Mouse (Mus musculus): ENCODE data around the gene Hdac9.

Hdac9 gene

DNA sequence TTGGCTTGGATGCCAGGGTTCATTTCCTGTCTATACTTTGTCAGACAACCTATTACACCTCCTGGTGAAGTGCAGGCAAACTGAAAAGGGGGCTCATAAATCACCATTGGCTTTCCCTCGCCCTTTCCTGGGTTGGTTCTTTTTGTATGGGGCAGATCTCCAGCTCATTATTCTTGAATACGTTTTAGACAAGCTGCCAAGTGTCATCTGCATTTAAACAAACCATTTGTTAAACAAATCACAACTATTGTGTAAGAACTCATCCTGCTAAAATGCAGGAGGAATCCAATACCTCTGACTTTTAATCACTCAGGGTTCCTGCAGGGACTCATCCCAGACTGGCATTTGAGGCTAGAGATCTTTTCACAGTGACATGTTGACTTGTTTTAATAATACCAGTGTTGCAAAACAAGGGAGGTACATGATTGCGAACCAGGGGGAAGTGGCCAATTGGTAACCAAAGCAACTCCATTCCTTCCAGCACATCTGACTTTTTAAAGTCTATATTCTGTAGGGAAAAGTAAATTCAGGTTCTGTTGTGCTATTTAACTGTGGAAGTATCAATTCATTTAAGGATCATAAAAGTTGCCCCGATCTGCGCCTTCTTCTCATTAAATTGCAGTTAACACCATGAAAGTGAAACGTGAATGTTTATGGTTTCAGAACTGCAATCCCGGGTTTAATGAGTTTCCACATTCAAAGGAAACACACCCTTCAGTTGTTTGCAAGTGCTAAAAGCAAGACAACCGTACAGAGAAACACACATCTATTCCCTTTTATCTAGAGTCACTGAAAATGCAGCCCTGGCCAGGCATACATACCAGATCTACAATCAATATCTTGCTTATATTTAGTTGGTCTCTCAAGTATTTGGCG lies 696.6 kb downstream of the Hdac9 start:
- no peak for DNase-seq (ENCODE audit: low spot score)

DNA sequence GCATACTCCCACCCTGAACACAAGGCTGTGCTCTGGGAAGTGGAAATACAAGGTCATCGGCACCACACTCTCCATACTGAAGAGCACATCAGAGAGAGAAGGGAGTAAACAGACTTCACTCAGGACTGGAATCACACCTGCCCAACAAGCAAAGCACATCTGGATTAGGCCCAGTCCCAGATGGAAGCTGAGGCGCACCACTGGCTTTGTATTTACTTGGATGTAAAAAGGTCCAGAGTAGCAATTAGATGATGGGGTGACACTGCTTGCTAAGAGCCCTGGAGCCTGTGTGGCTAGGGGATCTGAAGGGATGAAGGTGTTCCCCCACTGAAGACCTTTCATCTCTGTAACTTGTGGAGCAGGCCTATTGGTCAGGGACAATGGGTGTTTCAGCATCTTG lies 698.3 kb downstream of the Hdac9 start:
- no peak for DNase-seq (ENCODE audit: low spot score)

DNA sequence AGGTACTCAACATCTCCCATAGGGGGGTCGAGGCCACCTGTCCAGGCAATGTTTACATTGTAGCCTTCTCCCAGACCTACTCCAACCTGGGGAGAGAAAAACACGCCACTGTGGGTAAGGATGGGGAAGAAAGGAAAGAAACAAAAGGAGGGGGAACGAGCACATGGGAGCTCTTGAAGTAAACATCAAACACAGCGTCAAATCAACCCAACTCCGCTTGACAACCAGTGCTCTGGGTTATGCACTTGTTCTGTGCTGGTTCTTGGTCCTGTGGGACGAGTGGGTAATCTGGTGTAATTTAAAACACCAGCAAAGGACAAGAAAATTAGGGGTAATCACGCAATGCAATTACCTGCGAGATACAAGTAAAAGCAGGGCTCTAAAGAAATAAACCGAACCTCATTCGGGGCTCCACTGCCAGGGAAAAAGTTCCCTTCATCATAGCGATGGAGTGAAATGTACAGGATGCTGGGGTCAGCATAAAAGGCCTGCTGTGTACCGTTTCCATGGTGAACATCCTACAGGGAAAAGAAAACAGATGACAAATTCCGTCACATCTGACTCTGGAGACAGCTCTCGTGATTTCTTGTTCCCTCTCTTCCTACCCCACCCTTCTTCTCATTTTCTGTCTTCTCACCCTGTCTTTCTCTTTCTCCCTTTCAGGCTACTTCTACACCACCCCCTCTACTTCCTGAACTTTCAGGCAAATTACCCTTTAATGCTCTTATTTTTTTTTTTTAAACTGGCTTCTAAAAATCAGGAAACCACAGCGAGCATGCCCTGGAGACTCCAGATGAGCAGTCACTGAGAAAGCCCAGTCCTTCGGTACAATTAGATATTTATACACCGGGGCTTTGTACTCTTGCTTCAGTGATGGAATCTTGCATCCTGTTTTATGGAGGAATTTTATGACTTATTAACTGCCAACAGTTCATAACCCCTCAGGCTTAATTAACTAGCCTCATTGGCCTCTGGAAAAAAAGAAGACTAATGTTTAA lies 701.6 kb downstream of the Hdac9 start:
- no peak for DNase-seq (ENCODE audit: low spot score)

DNA sequence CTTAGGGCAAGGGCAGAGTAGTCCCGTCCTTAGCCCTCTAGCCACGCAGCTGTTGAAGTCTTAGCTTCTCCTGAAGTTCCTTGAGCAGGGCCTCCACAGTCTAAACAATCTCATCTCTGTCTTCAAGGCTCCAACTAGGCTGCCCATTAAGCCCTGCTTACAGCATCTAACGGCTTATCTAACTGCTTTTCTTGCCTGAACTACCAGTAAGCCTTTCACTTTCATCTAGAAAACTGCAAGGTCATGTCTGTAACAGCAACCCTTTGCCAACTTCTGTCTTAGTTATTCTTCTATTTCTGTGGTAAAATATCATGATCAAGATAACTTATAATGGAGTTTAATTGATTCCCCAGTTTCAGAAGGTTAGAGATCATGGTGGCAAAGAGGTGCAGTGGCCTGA lies 704.7 kb downstream of the Hdac9 start:
- DNase-seq (ENCODE audit: low spot score) = no peak

DNA sequence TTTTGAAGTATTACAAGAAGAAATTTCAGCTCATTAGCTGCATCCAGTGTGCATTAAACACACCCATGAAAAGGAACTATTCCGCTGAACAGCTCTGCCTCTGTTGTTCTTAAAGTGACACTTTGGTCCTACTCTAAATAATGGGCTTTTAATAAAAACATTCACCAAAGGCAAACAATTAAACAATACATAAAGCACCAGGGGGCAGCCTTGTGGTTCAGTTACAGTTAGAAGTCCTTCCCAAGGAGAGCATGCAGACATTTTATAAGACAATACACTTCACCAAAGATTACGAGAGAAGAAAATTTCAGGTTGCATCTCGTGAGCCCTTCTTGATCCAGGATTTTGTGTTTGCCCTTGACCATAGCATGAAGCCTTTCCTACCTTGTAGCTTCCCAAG lies 715.4 kb downstream of the Hdac9 start:
- no peak for DNase-seq (ENCODE audit: low spot score)

DNA sequence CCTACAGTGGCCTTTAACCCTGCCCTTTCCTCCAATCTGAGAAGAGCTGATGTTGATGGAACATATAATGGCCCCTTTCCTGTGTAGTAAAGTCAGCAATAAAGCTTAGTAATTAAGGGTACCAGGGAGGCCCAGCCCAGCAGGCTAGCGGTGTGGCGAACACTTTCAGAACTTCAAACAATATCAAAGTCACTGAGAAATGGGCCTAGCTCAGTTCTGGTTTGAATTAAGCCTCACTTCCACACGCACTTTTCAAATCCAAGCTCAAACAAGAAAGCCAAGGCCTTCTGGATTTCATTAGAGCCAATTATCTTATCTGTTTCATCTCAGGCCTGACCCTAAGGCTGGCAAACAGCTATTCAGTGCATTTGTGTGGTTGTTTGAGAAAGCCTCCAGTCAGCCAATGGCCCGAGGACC lies 716.9 kb downstream of the Hdac9 start:
- DNase-seq (ENCODE audit: low spot score) = no peak

DNA sequence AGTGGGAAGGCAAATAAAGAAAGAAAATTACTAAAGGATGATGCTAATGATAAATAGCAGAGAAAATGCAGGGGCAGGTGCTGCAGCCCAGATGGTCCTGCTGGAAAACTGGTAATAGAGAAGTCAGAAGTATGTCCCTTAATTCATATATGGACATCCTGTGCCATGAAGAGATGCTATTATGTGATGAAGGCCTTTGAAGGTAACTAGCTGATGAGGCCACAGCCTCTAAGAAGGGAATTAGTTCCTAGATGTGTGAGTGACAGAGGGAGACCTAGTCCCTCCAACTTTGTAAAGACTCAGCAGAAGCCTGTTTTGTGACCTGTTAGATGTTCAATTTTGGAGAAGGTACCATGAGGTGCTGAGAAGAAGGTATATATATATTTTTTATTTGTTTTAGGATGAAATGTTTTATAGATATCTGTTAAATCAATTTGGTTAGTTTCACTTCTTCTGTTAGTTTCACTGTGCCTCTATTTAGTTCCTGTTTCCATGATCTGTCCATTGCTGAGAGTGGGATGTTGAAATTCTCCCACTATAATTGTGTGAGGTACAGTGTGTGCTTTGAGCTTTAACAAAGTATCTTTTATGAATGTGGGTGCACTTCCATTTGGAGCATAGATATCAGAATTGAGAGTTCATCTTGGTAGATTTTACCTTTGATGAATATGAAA lies 721.6 kb downstream of the Hdac9 start:
- no peak for DNase-seq (ENCODE audit: low spot score)

DNA sequence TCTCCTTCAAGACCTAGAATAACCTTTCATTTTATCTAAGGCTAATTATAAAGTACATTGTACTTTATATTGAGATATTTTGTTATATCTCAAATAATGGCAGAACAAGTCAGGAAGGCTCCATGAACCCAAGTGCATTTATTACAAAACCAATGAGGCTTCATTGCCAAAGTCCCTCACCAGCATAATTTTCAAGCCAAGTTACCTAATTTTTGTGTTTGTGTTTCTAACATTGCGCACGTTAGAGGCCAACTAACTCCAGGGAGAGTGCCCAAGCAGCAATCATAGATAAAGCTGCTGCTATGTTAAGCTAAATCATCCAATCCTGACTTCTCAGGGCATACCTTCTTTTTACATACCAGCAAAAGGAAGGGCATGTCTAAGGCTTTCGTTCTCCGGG lies 722.8 kb downstream of the Hdac9 start:
- no peak for DNase-seq (ENCODE audit: low spot score)

DNA sequence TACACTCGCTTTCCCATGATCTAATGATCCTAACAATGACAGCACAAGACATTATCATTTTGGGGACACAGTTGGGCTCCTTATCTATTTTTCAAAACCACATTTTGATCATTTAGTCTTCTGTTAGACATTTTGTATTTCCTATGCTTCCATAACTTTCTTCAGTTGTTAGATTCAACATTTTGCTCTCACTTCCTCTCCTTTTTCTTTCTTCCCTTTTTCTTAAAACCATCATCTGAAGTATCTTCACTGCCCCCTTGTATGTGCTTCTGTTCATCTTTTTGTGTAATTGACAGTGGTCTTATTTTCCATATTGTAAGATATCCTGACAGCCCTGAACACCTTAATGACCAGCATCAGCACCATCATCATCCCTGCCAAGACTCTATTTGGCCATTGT lies 725.6 kb downstream of the Hdac9 start:
- no peak for DNase-seq (ENCODE audit: low spot score)

DNA sequence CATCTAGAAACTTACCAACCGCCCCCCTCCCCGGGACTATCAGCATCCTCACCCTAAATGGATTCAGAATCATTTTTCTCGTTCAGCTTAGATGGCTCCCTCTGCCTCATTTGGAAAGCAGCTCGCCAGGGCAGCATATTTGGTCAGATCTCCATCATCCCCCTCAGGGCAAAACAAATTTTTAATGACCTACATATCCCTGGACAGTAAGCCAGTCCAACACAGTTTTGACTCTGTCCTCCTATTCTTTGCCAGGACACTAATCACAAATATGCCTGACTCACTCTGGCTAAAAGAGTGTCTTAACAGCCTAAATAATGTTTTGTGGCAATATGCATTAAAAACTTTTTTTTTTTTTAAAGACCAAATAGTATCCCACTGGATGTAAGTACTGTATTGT lies 738.0 kb downstream of the Hdac9 start:
- no peak for DNase-seq (ENCODE audit: low spot score)

DNA sequence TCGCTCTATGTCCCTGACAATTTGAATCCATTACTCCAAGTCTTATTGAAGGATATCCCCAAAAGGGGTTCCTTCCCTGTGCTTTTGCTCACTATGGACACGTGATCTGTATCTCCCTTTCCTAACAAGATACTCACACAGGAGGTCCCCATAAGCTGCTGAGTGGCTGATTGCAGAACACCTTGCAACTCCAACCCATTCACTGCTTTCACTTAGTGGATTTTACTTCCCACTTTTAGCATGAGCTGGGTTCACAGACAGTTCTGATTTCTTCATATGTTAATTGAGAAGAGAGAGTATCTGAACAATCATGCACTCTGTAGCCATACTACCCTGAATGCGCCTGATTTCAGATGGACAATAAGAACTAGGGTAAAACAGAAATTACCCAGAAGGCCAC lies 740.1 kb downstream of the Hdac9 start:
- DNase-seq (ENCODE audit: low spot score) = no peak

DNA sequence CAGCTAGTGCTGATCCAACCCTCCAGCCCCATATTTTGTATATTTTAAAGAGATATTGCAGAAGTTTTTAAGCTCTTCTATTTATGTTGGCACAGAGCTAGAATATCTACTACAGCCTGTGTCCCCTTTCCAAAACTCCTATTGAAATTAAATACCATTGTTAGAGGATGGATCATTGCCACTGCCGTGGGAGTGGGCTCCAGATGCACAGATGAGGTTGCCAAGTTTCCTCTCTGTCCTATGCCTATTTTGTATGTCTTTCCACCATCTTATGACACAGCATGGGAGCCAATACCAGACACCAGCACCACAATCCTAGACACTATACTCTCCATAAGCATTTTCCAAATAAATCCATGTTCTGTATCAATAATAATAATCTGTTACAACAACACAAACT lies 743.9 kb downstream of the Hdac9 start:
- no peak for DNase-seq (ENCODE audit: low spot score)

DNA sequence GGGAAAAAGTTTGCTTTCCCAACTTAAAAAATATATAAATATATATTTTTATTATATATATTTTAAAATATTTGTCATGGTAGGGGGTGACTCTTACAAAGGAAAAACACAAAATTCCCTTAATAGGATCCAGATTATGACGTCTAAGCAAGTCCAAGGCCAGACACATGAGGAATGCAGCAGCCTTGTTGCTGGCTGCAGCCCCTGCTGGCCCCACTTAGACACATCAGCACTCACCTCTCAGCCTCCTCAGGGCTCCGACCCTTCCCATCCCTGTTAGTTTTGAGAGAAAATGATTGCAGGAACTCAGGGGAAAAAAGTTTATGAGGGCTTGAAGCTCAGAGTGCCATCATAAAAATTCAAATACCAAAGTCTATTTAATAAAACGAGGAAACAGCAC lies 746.3 kb downstream of the Hdac9 start:
- DNase-seq (ENCODE audit: low spot score) = no peak

DNA sequence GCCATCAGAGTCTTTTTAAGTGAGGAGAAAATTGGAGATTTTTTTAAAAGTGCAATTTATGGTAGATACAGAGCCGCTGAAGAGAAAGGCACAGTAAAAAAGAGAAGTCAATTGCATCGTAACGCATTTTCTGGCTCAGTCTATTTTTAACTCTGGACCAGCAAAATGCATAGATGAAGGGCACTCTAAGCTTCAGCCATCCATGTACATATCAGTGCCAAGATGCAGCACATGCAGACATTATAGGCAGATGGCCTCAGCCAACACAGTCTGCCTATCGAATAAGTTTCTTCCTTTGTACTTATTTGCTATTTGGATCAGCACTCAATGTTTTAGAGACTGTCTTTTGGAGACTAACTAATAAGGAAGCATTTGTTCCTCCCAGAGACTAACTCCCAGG lies 751.2 kb downstream of the Hdac9 start:
- no peak for DNase-seq (ENCODE audit: low spot score)

DNA sequence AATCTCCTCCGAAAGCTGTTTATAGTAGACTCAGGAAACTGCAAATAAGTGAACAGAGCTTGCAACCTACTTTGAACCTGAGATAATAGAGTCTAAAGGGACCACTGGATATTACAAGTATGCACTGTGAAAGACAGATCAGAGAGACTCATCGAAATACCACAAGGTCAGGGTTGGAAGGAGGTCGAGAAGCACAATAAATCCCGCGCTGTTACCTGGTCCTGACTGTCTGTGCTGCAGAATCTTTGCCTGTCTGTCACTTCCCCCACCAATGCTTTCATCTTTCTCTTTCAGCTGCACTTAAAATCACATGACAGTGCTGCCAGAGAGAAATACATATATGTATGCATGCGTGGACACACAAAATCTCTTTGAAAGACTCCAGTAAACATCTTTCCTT lies 760.6 kb downstream of the Hdac9 start:
- no peak for DNase-seq (ENCODE audit: low spot score)

DNA sequence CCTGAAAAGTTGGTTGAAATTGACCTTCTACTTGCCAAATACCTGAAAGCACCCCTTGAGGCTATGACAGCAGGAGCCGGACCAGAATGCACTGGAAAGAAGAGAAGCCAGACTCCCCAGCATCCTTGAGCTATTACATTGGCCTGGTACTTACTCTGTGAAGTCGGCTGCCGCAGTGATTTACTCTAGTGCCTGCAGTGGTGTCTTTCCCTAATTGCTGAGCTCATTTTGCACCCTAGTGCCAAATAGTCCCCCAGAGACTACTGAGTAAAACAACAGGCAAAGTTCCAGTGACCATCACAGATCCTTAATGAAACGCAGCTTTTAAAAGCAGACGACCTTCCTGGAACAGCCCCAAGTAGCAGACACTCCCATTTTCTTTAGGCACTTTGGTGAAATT lies 761.2 kb downstream of the Hdac9 start:
- DNase-seq (ENCODE audit: low spot score) = no peak

DNA sequence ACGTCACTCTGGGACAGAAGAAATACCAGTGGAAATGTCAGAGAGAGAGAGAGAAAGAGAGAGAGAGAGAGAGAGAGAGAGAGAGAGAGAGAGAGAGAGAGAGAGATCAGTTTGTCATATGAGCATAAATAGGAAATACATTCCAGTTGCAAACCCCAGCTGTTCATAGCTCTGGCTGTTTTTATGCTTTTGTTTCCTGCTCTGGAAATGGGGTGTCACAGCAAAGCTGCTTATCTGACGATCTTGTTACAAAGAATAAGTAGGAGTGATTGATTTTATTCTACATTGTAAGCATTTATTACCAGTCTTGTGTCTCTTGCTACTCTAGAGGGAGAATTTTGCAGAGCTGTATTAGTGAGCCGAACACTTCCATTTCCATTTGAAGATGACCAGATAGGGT lies 762.1 kb downstream of the Hdac9 start:
- no peak for DNase-seq (ENCODE audit: low spot score)

DNA sequence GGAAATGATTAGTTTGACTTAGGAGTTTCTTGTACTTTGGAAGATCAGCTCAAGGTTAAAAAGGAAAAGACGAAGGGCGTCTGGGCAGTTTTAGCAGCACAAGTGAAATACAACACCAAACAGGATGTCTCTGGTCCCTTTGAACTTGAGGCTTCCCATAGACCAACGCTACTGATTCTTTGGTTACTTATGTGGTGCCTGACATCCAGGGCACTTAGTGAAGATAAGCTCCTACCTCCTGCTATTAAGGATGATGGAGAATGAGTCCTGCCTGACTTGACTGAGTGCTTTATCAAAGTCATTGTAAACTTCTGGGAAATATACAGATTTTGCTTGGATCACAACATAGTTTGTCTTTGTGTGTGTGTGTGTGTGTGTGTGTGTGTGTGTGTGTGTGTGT lies 765.6 kb downstream of the Hdac9 start:
- DNase-seq (ENCODE audit: low spot score) = no peak

DNA sequence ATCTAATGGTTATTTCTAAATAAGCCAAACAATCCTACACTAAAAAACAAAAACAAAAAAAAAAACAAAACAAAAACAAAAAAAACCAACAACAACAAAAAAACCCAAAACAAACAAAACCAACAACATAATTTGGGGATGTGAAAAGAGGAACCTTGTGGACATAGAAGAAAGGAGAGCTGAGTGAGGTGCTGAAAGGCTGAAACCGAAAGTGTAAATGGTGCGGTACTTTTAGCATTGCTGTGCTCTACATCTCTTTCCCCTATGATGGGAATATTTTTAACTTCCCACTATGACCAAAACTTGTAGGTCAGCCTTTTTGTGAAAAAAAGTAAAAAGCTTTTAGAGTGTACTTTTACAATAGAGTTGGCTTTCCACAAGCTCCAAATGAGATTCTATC lies 774.2 kb downstream of the Hdac9 start:
- DNase-seq (ENCODE audit: low spot score) = no peak

DNA sequence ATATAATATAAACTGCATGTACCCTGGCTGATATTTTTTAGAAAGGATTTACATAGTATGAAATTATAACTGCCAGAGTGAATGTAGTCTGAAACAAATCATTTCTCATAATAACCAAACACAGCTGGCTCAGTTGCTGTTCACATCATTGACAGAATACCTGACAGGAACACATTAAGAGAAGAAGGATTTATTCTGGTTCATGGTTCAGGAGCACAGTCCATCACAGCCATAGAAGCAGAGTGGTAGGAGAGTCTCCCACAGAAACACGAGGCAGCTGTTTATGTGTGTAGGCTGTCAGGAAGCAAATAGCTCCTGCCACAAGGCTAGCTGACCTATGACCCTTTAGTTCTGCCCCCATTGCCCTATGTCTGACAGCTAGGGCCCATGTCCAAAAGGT lies 803.6 kb downstream of the Hdac9 start:
- DNase-seq (ENCODE audit: low spot score) = no peak

DNA sequence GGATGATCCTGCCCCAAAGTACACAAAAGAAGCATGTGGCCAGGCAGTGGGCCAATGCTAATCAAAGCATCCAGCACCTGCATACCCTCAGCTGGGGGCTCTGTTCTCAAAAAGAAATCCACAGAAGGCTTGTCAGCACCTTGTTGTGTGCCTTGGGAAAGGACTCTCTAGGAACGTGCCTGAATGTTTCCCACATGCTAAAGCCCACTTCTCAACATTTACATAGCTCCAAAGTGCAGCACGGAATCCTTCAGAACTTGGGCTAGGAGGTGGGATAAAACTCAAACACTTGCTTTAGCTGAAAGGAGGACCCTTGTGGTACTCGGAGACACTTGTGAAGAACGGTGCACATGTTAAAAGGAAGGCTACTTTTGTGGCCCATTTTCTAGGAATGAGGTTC lies 823.9 kb downstream of the Hdac9 start:
- DNase-seq (ENCODE audit: low spot score) = no peak

DNA sequence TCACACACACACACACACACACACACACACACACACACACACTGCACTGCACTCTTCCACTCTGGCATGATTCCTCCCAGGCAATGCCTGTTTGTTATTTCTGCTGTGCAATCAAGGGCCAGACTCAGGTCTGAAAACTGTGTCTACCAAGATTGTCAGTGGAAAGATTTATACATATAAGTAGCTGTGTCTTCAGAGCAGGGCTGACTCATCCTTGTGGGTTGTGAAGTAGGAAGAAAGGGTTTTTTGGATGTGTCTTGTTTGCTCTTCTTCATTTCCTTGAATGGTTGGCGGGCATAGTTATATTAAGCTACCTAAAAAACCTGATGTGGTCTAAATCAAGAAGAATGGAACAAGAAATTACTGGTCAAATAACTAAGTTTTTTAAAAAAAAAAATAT lies 825.0 kb downstream of the Hdac9 start:
- no peak for DNase-seq (ENCODE audit: low spot score)

All from testis, postnatal 10 days (tissue).